38 mouse cellular contexts compared by ENCODE assay signal in the genomic region with DNA sequence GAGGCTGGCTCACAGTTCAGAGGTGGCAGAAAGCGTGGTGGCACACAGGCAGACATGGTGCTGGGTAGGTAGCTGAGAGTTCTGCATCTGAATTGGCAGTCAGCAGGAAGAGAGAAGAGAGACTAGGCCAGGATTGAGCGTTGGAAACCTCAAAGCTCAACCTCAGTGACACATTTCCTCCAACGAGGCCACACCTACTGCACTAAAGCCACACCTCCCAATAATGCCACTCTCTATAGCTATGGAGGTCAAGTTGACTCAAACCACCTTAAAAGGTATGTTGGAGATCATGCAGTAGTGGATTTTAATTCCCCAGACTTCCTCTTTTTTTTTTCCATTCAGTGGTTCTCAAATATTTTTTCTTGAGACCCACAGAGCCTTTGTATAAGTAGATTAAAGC. TPM values are rescaled to one million over a fixed set of nuclear protein-coding genes. Genes with fewer than 3 reads are reported as not detected.
DNase-seq lines count a peak whose midpoint lies in the region; ATAC-seq and TF ChIP-seq lines count a peak whose summit lies in the region.
"Had no signal": no experiment of that assay in that cellular context is flagged by ENCODE, and none has a peak within 500 bp of the region (broad histone marks: within the 10 kb centered on the region; RNA-seq: fewer than 3 reads in every experiment).

No protein-coding gene starts in this region.

- no peak overlapping the region for H3K4me3 ChIP-seq in lung, adult 2 months (replicated peaks; ENCODE audit: extremely low read depth, low read depth, low read length)
- H3K4me3 ChIP-seq: erythroblast, embryonic 14.5 days; heart, embryonic 13.5 days; lung, embryonic 15.5 days; megakaryocyte, embryonic 14.5 days; midbrain, embryonic 13.5 days had no signal

- 62% methylated on average over 3 of the region's 3 CpGs for WGBS in lung, adult 2 months

- no peak for TF ChIP-seq CTCF in lung, adult 2 months (IDR thresholded peaks at IDR 0.05; ENCODE audit: insufficient read depth, low read length)

- TF ChIP-seq POLR2A in lung, adult 2 months (IDR thresholded peaks at IDR 0.05; ENCODE audit: borderline replicate concordance, extremely low read depth, low read depth, low read length): no peak

- H3K4me1 ChIP-seq in lung, adult 2 months (ENCODE audit: control insufficient read depth, insufficient read depth, low read length): no peaks in the 10 kb centered on the region
- H3K4me1 ChIP-seq: midbrain, embryonic 13.5 days had no signal

- DNase-seq in thymus, postnatal 14 days: peak; percentile 10
- no peak for DNase-seq in thymus, postnatal 36 days
- peak; percentile 18 for DNase-seq in c-Kit-positive CD71-negative TER-119-negative erythroid progenitor cells, embryonic 14.5 days (ENCODE audit: low read depth)
- no peak for DNase-seq in lung, adult 2 months
- DNase-seq in lung, adult 18-20 months: no peak
- DNase-seq in adrenal gland, postnatal 4 days (ENCODE audit: low spot score in 2 of 2): no peak
- DNase-seq in left cerebral cortex, adult 8-10 months (ENCODE audit: low spot score in 2 of 2): no peak
- DNase-seq: adrenal gland, adult 2 months; adrenal gland, postnatal 36 days; cerebellum, adult 9-11 months; heart, postnatal 14 days; kidney, adult 8-10 months; kidney, postnatal 4 days; layer of hippocampus, postnatal 36 days; liver; spleen, adult 18-20 months; thymus, adult 2 months had no signal

- ATAC-seq in megakaryocyte, adult 5-6 weeks (ENCODE audit: poor library complexity, severe bottlenecking): 0 out of 2 replicates have a peak, but pooled peaks have one; percentile 19
- ATAC-seq: activated CD4-positive, CD25-positive, alpha-beta regulatory T cell, adult 4 months; forebrain, embryonic 16.5 days; hindbrain, postnatal 0 days; intestine, embryonic 16.5 days; midbrain, embryonic 13.5 days had no signal

RNA-seq across cellular contexts. Expression of a gene that starts 57.1 kb away (rescaled TPM):
- total RNA-seq in megakaryocyte, adult 5-6 weeks (2015): not detected in 2 replicates
- not detected in 2 replicates for total RNA-seq in megakaryocyte, adult 5-6 weeks (2017)
- polyA plus RNA-seq in lung, adult 2 months (2012; rRNA removed): not detected in 2 replicates
- total RNA-seq in adrenal gland, postnatal 4 days (2021): not detected
- not detected for total RNA-seq in left cerebral cortex, adult 8-10 months (2022)
- total RNA-seq: adrenal gland, adult 2 months; adrenal gland, postnatal 36 days; gastrocnemius, adult 8-10 months; gastrocnemius, postnatal 4 days; heart, adult 8-10 months; heart, postnatal 14 days; hindbrain, postnatal 0 days; layer of hippocampus, postnatal 36 days; left cerebral cortex, postnatal 14 days; neutrophil, adult 5-6 weeks had no signal
- polyA plus RNA-seq: activated CD4-positive, CD25-positive, alpha-beta regulatory T cell, adult 4 months; adrenal gland, adult 2 months; embryonic facial prominence, embryonic 14.5 days; erythroblast, embryonic 14.5 days; forebrain, embryonic 11.5 days; forebrain, embryonic 16.5 days; heart, embryonic 13.5 days; hindbrain, embryonic 11.5 days; hindbrain, postnatal 0 days; intestine, embryonic 16.5 days; kidney, postnatal 0 days; limb, embryonic 11.5 days; liver, embryonic 14.5 days; lung, embryonic 15.5 days; midbrain, embryonic 13.5 days; thymus, adult 2 months had no signal

Comparison
In these comparisons a context has a peak if more than half of its experiments do, and no peak if none do; other contexts are left out.
1. DNase-seq: peak in thymus, postnatal 14 days (single experiment) and c-Kit-positive CD71-negative TER-119-negative erythroid progenitor cells, embryonic 14.5 days (single experiment); none in thymus, postnatal 36 days (0 of 2), lung, adult 2 months (single experiment), lung, adult 18-20 months (0 of 2), adrenal gland, postnatal 4 days (0 of 2) and left cerebral cortex, adult 8-10 months (0 of 2).